Mouse (Mus musculus) adrenal gland, adult 8-10 months (tissue): ENCODE measurements around the gene Trpv4. TPM values are rescaled to one million over a fixed set of nuclear protein-coding genes. Genes with fewer than 3 reads are reported as not detected.

ENCODE experiments used
- DNase-seq: peaks from one replicate; pipeline ENCODE4 v3.0.0; 2022
- total RNA-seq, 4 experiments: library from RNA; stranded (reverse); gene quantifications; 2 replicates each; pipeline ENCODE4 v1.2.4; 2022

Trpv4 gene
- total RNA-seq, 4 experiments from 2014 or later, result 1.3 to 3.4 (median 2.4) TPM

DNA sequence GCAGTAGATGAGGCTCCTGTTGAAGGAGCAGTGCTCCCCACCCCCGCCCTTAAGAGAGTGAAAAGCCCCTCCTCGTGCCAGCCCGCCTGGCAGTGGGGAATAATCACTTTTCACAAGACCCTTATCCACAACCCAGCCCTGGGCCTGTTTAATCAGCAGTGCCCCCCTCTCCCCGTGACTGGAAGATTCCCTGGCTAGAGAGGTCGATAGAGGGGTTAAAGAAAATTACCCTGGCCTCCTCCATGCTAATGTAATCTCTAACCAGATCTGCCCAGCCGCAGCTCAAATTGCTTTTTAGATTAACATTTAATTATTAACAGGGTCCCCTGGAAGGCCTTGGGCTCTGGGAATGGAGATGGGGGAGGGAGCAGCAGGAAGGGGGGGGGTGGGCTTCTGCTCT lies 69.2 kb downstream of the Trpv4 start:
- DNase-seq, result no peak

DNA sequence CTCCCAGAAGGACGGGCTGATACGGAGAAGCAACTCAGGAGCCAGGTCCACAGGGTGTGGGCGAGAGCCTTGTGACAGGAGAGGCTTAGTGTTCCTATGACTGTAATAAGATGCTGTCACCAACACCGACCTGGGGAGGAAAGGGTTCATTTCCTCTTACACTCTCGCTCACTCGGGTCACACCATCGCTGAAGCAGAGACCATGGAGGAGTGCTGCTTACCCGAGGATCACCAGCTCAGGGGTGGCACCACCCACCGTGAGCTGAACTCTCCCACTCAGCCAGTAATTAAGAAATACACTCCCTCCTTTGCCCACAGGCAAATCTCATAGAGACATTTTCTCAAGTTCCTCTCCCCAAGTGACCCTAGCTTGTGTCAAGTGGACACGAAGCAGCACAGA lies 69.8 kb downstream of the Trpv4 start:
- DNase-seq, result no peak

DNA sequence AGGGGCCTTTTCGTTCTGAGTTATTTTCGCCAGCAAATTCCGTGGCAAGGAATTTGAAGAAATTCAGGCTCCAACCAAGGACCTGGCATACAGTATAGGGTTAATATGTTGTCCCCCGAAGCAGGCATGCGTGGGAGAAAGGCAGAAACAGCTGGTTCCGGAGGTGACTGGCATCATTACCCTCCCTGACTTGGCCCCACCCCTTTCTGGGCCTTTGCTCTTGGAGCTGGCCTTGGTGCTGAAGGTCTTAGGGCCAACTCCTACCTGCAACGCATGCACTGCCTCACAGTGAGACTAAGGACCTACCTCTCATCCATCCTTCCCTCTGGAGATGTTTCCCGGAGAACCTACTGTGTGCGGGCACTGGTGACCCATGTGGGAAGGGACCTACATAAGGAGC lies 70.3 kb downstream of the Trpv4 start:
- no peak for DNase-seq

DNA sequence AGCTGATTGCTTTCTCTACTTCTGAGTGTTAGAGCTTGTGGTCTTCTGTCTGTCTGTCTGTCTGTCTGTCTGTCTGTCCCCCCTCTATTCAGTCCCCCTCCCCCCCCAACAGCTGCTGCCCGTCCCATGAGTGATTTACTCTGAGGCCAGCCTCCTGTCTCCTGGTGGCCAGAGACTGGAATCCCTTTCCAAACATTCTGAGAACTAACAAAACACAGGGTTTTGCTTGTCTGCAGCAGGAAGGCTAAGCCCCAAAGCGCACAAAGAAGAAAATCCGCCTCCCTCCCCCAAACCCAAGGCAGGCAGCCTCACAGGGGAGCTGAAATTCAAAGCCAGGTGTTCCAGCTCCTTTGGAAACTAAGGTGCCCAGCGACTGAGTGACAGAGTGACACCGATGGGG lies 72.5 kb downstream of the Trpv4 start:
- no peak for DNase-seq

DNA sequence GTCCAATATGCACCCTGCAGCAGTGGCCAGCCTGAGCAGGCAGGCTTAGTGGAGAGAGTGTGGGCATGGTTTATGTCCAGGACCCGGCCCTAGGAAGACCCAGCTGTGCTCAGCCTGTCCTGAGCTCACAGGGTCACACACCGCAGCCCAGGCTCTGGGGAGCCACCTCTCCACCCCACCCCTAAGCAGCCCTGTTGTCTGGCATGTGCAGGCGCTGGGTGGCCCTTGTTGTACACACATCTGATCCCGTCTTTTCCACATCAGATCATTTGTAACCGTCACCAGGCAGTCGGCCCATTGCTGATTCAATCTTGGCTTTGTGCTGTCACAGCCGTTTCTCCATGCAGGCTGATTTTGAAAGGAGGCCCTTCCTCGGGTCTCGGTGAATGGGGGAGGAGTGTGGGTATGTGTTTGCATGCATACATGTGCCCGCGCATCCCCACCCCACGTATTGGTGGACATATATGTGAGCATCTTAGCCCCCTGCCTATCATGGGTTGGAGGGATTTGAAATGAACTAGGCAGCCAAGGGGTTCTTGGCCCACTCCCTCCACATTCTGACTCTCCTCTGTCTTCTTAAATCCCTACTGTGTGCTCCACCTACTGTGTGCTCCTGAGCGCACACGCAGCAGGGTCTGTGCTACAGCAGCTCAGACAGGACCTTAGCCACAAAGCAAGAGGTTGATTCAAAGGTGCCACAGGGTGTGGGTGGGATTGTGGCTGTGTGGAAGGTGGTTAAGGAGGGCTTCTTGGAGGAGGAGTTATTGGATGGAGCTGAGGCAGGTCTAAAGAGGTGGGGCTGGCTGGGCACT lies 73.7 kb downstream of the Trpv4 start:
- DNase-seq, result no peak

DNA sequence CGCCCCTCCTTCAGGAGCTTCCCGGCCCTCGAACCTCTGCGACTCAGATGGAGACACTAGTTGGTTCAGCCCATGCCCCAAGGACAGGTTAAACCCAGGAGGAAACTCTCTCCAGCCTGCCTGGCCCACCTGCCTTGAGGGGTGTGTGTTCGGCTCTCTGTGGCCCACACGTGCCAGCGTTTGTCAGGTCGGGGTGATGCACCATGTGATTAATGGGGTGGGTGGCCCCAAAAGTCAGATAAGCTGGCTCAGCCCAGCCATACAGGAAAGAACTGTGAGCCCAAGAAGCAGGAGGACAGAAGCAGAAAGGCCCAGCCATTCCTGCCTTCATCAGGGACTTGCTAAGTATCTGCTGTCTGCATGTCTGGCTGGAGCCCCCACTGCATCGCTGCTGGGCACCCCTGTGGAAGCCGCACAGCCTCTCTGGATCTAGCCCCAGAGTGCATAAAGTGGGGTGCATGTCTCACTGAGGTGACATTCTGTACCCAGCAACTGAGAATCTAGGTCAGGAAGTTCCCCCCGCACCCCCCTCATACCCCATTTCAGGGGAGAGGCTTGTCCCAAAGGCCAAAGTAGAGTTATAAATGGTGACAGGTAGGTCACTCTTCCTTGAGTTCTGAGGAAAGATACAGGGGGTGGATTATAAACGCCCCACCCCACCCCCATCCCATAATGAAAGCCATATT lies 74.6 kb downstream of the Trpv4 start:
- DNase-seq, result no peak

DNA sequence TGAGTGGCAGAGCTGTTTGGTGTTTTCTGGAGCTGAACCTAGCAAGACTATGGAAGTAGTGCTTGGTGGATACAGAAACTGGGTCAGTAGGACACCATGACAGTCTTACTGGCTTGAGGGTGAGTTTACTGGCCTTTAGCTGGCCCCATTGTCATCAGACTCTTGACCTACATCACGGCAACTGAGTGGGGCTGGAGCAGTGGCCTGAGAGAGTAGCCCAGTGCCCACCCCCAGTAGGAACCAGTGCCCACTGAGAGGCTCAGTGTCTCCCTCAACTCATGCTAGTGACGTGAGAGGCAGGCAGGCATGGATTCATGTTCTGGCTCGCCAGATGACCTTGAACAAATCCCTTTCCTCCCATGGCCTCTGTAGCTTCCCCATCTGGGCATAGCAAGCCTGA lies 75.2 kb downstream of the Trpv4 start:
- no peak for DNase-seq

DNA sequence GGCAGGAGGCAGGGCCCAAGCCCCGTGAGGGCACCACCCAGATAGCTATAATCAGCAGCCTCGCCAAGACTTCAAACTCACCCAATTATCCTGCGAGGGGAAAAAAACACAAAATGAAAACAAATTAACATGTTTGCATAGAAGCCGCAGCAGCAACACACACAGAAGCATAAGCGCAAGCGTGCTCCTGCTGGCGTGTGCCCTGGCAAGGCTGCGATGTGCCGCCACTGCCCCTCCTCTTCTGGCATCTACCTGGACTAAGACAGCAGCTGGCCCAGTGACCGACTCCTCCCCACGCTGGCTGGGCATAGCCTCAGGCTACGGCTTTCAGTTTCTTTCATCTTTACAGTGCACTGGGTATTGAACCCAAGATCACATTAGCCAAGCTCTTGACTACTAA lies 76.7 kb downstream of the Trpv4 start:
- DNase-seq, result no peak

DNA sequence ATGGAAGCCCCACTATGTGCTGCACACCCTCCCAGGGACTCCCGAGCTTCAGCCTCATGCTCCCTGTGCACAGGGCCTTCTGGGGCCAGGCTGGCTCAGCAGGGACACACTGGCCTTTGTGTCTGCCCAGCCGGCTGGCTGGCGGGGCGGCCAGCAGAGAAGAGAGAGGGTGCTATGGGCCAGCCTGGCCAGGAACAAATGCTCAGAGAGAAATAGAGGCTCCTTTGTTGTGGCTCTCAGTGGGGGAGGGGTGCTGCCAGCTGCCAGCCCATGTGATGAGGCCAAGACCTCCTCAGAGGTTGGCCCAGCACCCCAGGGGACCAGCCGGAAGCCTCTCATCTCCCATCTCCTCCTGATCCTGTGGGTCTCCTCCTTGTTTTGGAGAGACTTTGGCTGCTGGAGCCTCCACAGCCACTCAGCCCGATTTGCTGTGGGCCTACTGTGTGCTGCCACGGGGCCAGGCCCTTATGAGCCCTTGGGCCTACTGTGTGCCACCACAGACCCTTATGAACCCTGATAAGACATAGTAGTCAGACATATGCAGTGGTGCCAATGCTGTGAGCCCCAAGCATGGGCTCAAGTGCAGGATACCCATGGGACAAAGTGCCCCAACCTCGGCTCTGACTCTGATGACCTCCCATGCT lies 78.4 kb downstream of the Trpv4 start:
- DNase-seq, result no peak

DNA sequence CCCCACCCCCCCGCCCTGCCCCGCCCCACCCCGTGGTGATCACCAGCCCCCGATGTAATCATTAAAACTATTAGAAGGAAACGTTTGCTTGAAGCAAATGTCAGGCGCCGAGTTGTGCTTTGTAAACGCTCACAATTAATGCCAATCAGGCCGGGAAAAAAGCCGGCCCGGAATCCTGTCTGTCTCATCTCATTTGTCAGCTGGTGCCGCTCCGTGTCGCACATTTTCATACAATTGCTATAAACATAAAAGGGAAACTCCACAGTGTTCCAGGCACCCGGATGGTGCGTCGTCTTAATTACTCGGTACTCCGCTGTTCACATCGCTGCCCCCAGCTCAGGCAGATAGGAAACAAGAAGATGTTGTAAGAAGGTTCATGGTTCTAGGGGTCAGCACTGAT lies 79.9 kb downstream of the Trpv4 start:
- DNase-seq, result no peak

DNA sequence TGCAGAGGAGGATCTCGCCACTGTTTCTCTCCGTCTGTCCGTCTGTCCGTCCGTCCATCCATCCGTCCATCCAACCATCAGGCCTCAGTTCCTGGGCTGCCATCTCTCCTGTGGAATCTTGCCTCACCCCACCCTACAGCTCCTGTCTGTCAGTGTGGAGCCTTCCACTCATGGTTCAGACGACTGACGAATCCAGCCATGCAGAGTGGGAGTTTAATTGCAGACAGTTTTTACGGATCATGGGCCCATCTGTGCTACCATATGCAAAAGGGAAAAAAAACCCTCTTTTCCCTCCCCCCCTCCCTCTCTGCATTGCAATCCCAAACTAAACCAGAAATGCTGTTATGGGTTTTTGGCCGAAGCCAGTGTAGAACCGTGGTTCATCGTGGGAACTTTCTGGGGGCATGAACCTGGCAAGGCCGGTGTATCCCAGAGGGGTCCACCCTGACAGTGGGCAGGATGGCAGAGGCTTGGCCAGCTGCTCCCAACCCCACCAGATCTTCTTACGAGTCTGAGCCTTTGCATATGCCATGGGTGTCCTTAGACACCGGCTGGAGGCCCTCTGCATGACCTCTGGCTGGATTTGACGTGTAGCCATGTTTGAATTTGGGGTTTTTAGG lies 82.1 kb downstream of the Trpv4 start:
- DNase-seq, result no peak

DNA sequence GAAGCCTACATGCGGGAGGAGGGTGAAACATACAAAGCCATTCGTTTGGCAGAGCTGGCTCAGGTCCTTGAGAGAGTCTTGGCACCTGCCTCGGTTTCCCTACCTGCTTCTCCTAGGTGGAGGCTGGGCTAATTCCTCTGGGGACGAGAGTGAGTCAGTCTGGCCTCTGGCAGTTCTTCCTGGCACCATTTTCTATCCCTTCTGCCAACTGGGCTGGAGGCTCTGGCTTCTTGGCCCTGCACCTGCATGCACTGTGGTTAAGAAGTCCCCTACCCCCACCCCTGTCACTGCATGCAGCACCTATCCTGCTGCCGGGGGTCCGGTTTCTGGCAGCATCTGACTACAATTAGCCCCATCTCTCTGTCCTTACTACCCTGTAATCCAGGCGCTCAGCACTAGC lies 82.7 kb downstream of the Trpv4 start:
- no peak for DNase-seq

DNA sequence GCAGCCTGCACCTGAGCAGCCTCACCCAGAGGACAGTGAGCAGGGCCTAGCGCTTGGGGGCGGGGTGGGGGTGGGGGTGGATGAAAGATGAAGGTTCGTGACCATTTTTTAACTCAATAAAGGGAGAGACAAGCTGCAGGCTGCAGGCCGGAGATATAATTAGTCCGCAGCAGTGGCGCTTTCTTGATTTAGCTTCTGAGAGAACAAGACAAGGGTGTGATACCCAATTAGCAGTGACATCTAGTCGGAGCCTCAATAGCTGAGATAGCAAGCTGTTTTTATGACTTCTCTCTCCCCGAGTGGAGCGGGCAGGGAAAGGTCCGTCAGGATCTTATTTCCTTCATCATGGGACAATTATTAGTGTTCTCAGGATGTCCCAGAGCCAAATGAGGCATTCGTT lies 83.2 kb downstream of the Trpv4 start:
- DNase-seq, result no peak

DNA sequence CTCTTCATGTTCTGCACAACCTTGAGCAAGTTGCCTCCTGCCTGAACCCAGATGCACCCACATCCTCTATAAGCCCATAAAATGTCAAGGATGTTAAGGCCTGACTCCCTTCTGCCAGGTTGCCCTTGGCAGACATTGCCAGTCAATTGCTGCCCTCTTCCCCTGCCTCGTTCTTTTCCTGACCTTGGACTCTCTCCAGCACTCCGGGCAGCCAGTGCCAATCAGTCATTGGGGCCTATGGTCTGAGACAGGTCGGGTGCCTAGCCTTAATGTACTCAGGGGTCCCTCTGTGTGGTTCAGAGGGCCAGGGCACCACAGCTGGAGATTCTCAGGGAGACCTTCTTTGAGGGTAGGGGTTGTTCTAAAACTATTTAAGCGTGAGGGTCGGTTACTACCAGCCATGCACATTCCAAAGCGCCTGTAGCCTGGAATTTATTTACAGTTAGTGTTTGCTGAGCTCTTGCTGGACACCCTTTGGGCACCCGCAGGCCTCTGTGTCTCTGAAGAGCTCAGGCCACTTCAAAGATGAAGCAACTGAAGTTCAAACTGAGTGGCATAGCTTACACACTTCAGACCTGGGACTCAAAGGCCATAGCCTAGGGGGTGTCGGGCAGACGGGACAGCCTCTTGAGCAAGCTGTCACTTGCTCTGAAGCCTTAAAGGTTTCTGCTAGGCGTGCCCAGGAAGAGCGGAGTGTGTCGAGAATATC lies 84.1 kb downstream of the Trpv4 start:
- DNase-seq, result peak; percentile 90

DNA sequence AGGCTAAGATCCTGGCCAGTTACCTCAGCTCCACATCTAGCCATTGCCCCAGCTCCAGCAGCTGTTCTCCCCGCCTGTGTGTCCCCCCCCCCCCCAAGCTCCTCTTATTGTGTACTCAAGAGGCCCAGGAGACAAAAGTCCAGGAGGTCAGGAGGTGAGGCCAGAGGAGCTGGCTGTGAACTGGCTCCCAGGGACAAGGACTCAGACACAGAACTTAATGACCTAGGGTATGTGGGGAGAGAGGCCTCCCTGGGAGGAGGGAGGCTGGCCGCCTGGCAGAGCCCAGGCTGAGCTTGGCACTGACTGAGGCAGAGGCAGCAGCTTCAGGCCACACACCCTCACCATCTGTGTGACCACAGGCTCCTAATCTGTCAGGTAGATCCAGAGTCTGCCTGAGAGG lies 85.2 kb downstream of the Trpv4 start:
- no peak for DNase-seq

Other genes with a start within 250 kb of the Trpv4 start
- 10 to 100 TPM; 20.0 to 30.0 (median 24.4) TPM for gene Mmab, start 214.4 kb downstream of the Trpv4 start, total RNA-seq
- 10 to 100 TPM; 31.6 to 45.5 (median 37.1) TPM for gene Mvk, start 214.2 kb downstream of the Trpv4 start, total RNA-seq
- gene Fam222a, start 90.4 kb downstream of the Trpv4 start, total RNA-seq, result 10 to 100 TPM; 28.1 to 47.2 (median 33.7) TPM
- gene Gltp, start 32.6 kb upstream of the Trpv4 start, total RNA-seq, result 10 to 100 TPM; 49.4 to 67.4 (median 55.3) TPM
- gene Tchp, start 49.3 kb upstream of the Trpv4 start, total RNA-seq, result 10 to 100 TPM in 2 of 4 experiments, 1 to 10 TPM in 2; 7.4 to 27.5 (median 12.3) TPM
- gene Ankrd13a, start 116.3 kb upstream of the Trpv4 start, total RNA-seq, result 10 to 100 TPM; 66.7 to 96.6 (median 86.8) TPM
- 10 to 100 TPM; 32.8 to 59.9 (median 45.6) TPM for gene Git2, start 117.1 kb upstream of the Trpv4 start, total RNA-seq
- gene 1500011B03Rik, start 165.0 kb upstream of the Trpv4 start, total RNA-seq, result 10 to 100 TPM; 37.3 to 58.7 (median 43.6) TPM
- gene 4930519G04Rik, start 195.2 kb upstream of the Trpv4 start, total RNA-seq, result not detected
- not detected for gene Gm9936, start 200.3 kb upstream of the Trpv4 start, total RNA-seq
- 10 to 100 TPM; 12.0 to 16.8 (median 14.4) TPM for gene Oasl2, start 238.5 kb upstream of the Trpv4 start, total RNA-seq